Mouse (Mus musculus): ENCODE results near the gene Zcchc17.

GRCm38 (mm10) chr4:130325446-130325845, 34.3 kb downstream of the Zcchc17 start:
- TF ChIP-seq USF1 (IDR thresholded peaks at IDR 0.05; ENCODE audit: low read depth): no peak
- TF ChIP-seq CTCF (IDR thresholded peaks at IDR 0.05; ENCODE audit: control insufficient read depth, insufficient read depth, insufficient read length): no peak
- TF ChIP-seq MAX (IDR thresholded peaks at IDR 0.05): no peak
- TF ChIP-seq CEBPB (IDR thresholded peaks at IDR 0.05; ENCODE audit: low read depth): no peak
- no peak for TF ChIP-seq MYOD1 (IDR thresholded peaks at IDR 0.05; ENCODE audit: control insufficient read depth, insufficient read length, low read depth)

All from C2C12 (cell line).